Mouse (Mus musculus): ENCODE results near the gene Fars2. TPM values are rescaled to one million over a fixed set of nuclear protein-coding genes. Genes with fewer than 3 reads are reported as not detected.

The Fars2 gene
- polyA plus RNA-seq, 1 experiment = 123 TPM

- no peak for TF ChIP-seq POLR2A (IDR thresholded peaks at IDR 0.05; ENCODE audit: control insufficient read depth, low read depth, low read length)
- TF ChIP-seq CTCF (IDR thresholded peaks at IDR 0.05; ENCODE audit: control insufficient read depth, insufficient read depth, insufficient replicate concordance, low read depth, low read length) = no peak
- H3K4me1 ChIP-seq (ENCODE audit: control insufficient read depth, insufficient read depth, low read length) = no peaks in the 10 kb centered on the region
- H3K27ac ChIP-seq (ENCODE audit: control insufficient read depth, insufficient read depth, low read depth, low read length) = no peak overlapping the region
- no peak overlapping the region for H3K4me3 ChIP-seq (ENCODE audit: control insufficient read depth, low read depth, low read length)
- H3K36me3 ChIP-seq (ENCODE audit: control insufficient read depth, insufficient read depth, low read length) = no peaks in the 10 kb centered on the region
- no peaks in the 10 kb centered on the region for H3K27me3 ChIP-seq (ENCODE audit: control insufficient read depth, insufficient read depth, low read length)
Measured at GRCm38 (mm10) chr13:36510161-36510560, 392.9 kb downstream of the Fars2 start.

GRCm38 (mm10) chr13:36513126-36513525 is 395.9 kb downstream of the Fars2 start:
- H3K4me3 ChIP-seq (ENCODE audit: control insufficient read depth, low read depth, low read length) = no peak overlapping the region
- no peaks in the 10 kb centered on the region for H3K36me3 ChIP-seq (ENCODE audit: control insufficient read depth, insufficient read depth, low read length)
- TF ChIP-seq CTCF (IDR thresholded peaks at IDR 0.05; ENCODE audit: control insufficient read depth, insufficient read depth, insufficient replicate concordance, low read depth, low read length) (no peak), POLR2A (IDR thresholded peaks at IDR 0.05; ENCODE audit: control insufficient read depth, low read depth, low read length) (no peak)
- no peaks in the 10 kb centered on the region for H3K4me1 ChIP-seq (ENCODE audit: control insufficient read depth, insufficient read depth, low read length)
- H3K27me3 ChIP-seq (ENCODE audit: control insufficient read depth, insufficient read depth, low read length) = no peaks in the 10 kb centered on the region
- no peak overlapping the region for H3K27ac ChIP-seq (ENCODE audit: control insufficient read depth, insufficient read depth, low read depth, low read length)

- Histone ChIP-seq H3K4me1 (ENCODE audit: control insufficient read depth, insufficient read depth, low read length) (no peaks in the 10 kb centered on the region), H3K36me3 (ENCODE audit: control insufficient read depth, insufficient read depth, low read length) (no peaks in the 10 kb centered on the region), H3K27me3 (ENCODE audit: control insufficient read depth, insufficient read depth, low read length) (no peaks in the 10 kb centered on the region), H3K27ac (ENCODE audit: control insufficient read depth, insufficient read depth, low read depth, low read length) (no peak overlapping the region), H3K4me3 (ENCODE audit: control insufficient read depth, low read depth, low read length) (no peak overlapping the region)
- TF ChIP-seq POLR2A (IDR thresholded peaks at IDR 0.05; ENCODE audit: control insufficient read depth, low read depth, low read length) (no peak), CTCF (IDR thresholded peaks at IDR 0.05; ENCODE audit: control insufficient read depth, insufficient read depth, insufficient replicate concordance, low read depth, low read length) (no peak)
Measured at GRCm38 (mm10) chr13:36518144-36518571, 400.9 kb downstream of the Fars2 start.

- TF ChIP-seq POLR2A (IDR thresholded peaks at IDR 0.05; ENCODE audit: control insufficient read depth, low read depth, low read length) = no peak
- no peak for TF ChIP-seq CTCF (IDR thresholded peaks at IDR 0.05; ENCODE audit: control insufficient read depth, insufficient read depth, insufficient replicate concordance, low read depth, low read length)
- no peak overlapping the region for H3K27ac ChIP-seq (ENCODE audit: control insufficient read depth, insufficient read depth, low read depth, low read length)
- H3K4me3 ChIP-seq (ENCODE audit: control insufficient read depth, low read depth, low read length) = no peak overlapping the region
- H3K4me1 ChIP-seq (ENCODE audit: control insufficient read depth, insufficient read depth, low read length) = no peaks in the 10 kb centered on the region
- H3K36me3 ChIP-seq (ENCODE audit: control insufficient read depth, insufficient read depth, low read length) = no peaks in the 10 kb centered on the region
- H3K27me3 ChIP-seq (ENCODE audit: control insufficient read depth, insufficient read depth, low read length) = no peaks in the 10 kb centered on the region
Measured at GRCm38 (mm10) chr13:36527761-36528160, 410.5 kb downstream of the Fars2 start.

GRCm38 (mm10) chr13:36528223-36528895 is 411.1 kb downstream of the Fars2 start:
- H3K36me3 ChIP-seq (ENCODE audit: control insufficient read depth, insufficient read depth, low read length) = no peaks in the 10 kb centered on the region
- H3K27me3 ChIP-seq (ENCODE audit: control insufficient read depth, insufficient read depth, low read length) = no peaks in the 10 kb centered on the region
- no peak overlapping the region for H3K4me3 ChIP-seq (ENCODE audit: control insufficient read depth, low read depth, low read length)
- H3K27ac ChIP-seq (ENCODE audit: control insufficient read depth, insufficient read depth, low read depth, low read length) = no peak overlapping the region
- no peaks in the 10 kb centered on the region for H3K4me1 ChIP-seq (ENCODE audit: control insufficient read depth, insufficient read depth, low read length)
- no peak for TF ChIP-seq POLR2A (IDR thresholded peaks at IDR 0.05; ENCODE audit: control insufficient read depth, low read depth, low read length)
- TF ChIP-seq CTCF (IDR thresholded peaks at IDR 0.05; ENCODE audit: control insufficient read depth, insufficient read depth, insufficient replicate concordance, low read depth, low read length) = no peak

GRCm38 (mm10) chr13:36529467-36530039 is 412.3 kb downstream of the Fars2 start:
- TF ChIP-seq CTCF (IDR thresholded peaks at IDR 0.05; ENCODE audit: control insufficient read depth, insufficient read depth, insufficient replicate concordance, low read depth, low read length) (no peak), POLR2A (IDR thresholded peaks at IDR 0.05; ENCODE audit: control insufficient read depth, low read depth, low read length) (no peak)
- Histone ChIP-seq H3K36me3 (ENCODE audit: control insufficient read depth, insufficient read depth, low read length) (no peaks in the 10 kb centered on the region), H3K27me3 (ENCODE audit: control insufficient read depth, insufficient read depth, low read length) (no peaks in the 10 kb centered on the region), H3K4me3 (ENCODE audit: control insufficient read depth, low read depth, low read length) (no peak overlapping the region), H3K27ac (ENCODE audit: control insufficient read depth, insufficient read depth, low read depth, low read length) (no peak overlapping the region), H3K4me1 (ENCODE audit: control insufficient read depth, insufficient read depth, low read length) (no peaks in the 10 kb centered on the region)

- Histone ChIP-seq H3K4me1 (ENCODE audit: control insufficient read depth, insufficient read depth, low read length) (no peaks in the 10 kb centered on the region), H3K27ac (ENCODE audit: control insufficient read depth, insufficient read depth, low read depth, low read length) (no peak overlapping the region), H3K4me3 (ENCODE audit: control insufficient read depth, low read depth, low read length) (no peak overlapping the region), H3K36me3 (ENCODE audit: control insufficient read depth, insufficient read depth, low read length) (no peaks in the 10 kb centered on the region), H3K27me3 (ENCODE audit: control insufficient read depth, insufficient read depth, low read length) (no peaks in the 10 kb centered on the region)
- TF ChIP-seq CTCF (IDR thresholded peaks at IDR 0.05; ENCODE audit: control insufficient read depth, insufficient read depth, insufficient replicate concordance, low read depth, low read length) (no peak), POLR2A (IDR thresholded peaks at IDR 0.05; ENCODE audit: control insufficient read depth, low read depth, low read length) (no peak)
Measured at GRCm38 (mm10) chr13:36530852-36531251, 413.6 kb downstream of the Fars2 start.

Measured in testis, adult 2 months (tissue).